Mouse (Mus musculus) lung, embryonic 14.5 days (tissue): ENCODE data around the gene Guca2b. TPM values are rescaled to one million over a fixed set of nuclear protein-coding genes. Genes with fewer than 3 reads are reported as not detected.
A peak's percentile ranks its signal among the peaks of the same experiment; 100 is the strongest.

ENCODE experiments used
- ATAC-seq: fragments of 200-750 bp; cut with Nextera tagmentation; 2 replicates; pipeline ENCODE4 v1.8.0; 2017; ENCODE audit warnings: mild to moderate bottlenecking, moderate TSS enrichment, moderate library complexity; ENCODE audit not compliant: insufficient read depth
- DNase-seq: peaks from one replicate; pipeline ENCODE4 v3.0.0-alpha.2; 2015
- H3K27ac ChIP-seq: fragments of 300-500 bp; sonication (generic); 2 replicates; pipeline ENCODE4 v1.5.1; 2014; ENCODE audit warnings: low read depth, mild to moderate bottlenecking, moderate library complexity
- H3K27me3 ChIP-seq: fragments of 300-500 bp; sonication (generic); 2 replicates; pipeline ENCODE4 v1.6.1; 2014; ENCODE audit warnings: low read length, control low read depth; ENCODE audit not compliant: insufficient read depth
- H3K36me3 ChIP-seq: fragments of 300-500 bp; sonication (generic); 2 replicates; pipeline ENCODE4 v1.6.1; 2014; ENCODE audit warnings: control low read depth; ENCODE audit not compliant: insufficient read depth
- H3K4me1 ChIP-seq: fragments of 300-500 bp; sonication (generic); 2 replicates; pipeline ENCODE4 v1.6.1; 2014; ENCODE audit warnings: antibody characterized with exemption, control low read depth; ENCODE audit not compliant: insufficient read depth
- H3K4me2 ChIP-seq: fragments of 300-500 bp; sonication (generic); 2 replicates; pipeline ENCODE4 v1.6.1; 2014; ENCODE audit warnings: mild to moderate bottlenecking
- H3K4me3 ChIP-seq: fragments of 300-500 bp; sonication (generic); 2 replicates; pipeline ENCODE4 v1.5.1; 2014; ENCODE audit warnings: low read depth, low read length
- H3K9ac ChIP-seq: fragments of 300-500 bp; sonication (generic); 2 replicates; pipeline ENCODE4 v1.6.1; 2014
- H3K9me3 ChIP-seq: fragments of 300-500 bp; sonication (generic); 2 replicates; pipeline ENCODE4 v1.6.1; 2016; ENCODE audit warnings: low read depth, low read length, control low read depth
- CTCF ChIP-seq: IDR thresholded peaks from 2 replicates; pipeline ENCODE4 v1.5.1; 2016; ENCODE audit warnings: antibody characterized with exemption, low read depth
- WGBS: fragments of 180-500 bp; shearing (Covaris S2); extraction: QIAGEN DNeasy Blood & Tissue Kit; methylation state at CpG from one replicate; pipeline ENCODE4 v1.1.7; 2014; 5-methylcytosine and 5-hydroxymethylcytosine counted together
- polyA plus RNA-seq: library from polyadenylated mRNA; unstranded; fragments of >200 nt; fragmentation: Nextera tagmentation; extraction: Ambion mirVana; gene quantifications from 2 replicates; pipeline ENCODE4 v1.2.1, GENCODE M21; 2014

Guca2b gene
- polyA plus RNA-seq, 1 experiment from 2014 or later = not detected

DNA sequence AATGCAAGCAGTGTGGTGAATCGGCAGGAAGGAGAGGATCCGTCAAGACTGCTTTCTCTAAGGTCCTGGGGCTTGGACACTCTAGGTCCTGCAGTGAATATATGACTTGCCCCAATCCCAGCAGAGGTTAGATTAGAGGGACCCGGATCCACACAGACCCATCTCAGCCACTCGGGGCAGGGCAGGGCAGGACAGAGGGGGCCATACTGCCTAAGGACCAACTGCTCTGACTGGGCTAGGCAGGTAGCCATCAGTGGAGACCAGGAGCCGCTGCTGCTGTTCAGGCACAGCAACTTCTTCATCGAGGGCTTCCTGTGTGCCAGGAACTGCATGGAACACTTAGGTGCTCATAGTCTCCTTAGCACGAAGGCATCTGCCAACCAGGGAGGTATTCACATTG lies 22.0 kb downstream of the Guca2b start:
- TF ChIP-seq CTCF = no peak
- WGBS = 74% methylated on average over 7 of the region's 7 CpGs
- ATAC-seq (no peak), DNase-seq (no peak)
- H3K4me1 ChIP-seq = 0 out of 2 replicates have a peak, but pooled peaks cover 4% of the 10 kb centered on the region
- no peak overlapping the region for H3K4me2 ChIP-seq
- no peaks in the 10 kb centered on the region for H3K27me3 ChIP-seq
- H3K4me3 ChIP-seq = no peak overlapping the region
- H3K9ac ChIP-seq = no peak overlapping the region
- H3K27ac ChIP-seq = peak overlapping the region; percentile 42; the same call in 1 of the 2 replicates
- no peaks in the 10 kb centered on the region for H3K36me3 ChIP-seq
- H3K9me3 ChIP-seq = no peaks in the 10 kb centered on the region

GRCm38 (mm10) chr4:119635686-119636085 lies 23.1 kb downstream of the Guca2b start:
- no peak overlapping the region for H3K4me2 ChIP-seq
- no peak overlapping the region for H3K4me3 ChIP-seq
- H3K4me1 ChIP-seq = peaks cover 4% of the 10 kb centered on the region; the same call in 1 of the 2 replicates
- 70% methylated on average over 8 of the region's 8 CpGs for WGBS
- ATAC-seq (no peak), DNase-seq (no peak)
- H3K9me3 ChIP-seq = no peaks in the 10 kb centered on the region
- no peak for TF ChIP-seq CTCF
- no peak overlapping the region for H3K9ac ChIP-seq
- no peaks in the 10 kb centered on the region for H3K36me3 ChIP-seq
- no peak overlapping the region for H3K27ac ChIP-seq
- no peaks in the 10 kb centered on the region for H3K27me3 ChIP-seq

GRCm38 (mm10) chr4:119634908-119635660 lies 23.7 kb downstream of the Guca2b start:
- Histone ChIP-seq H3K9me3 (no peaks in the 10 kb centered on the region), H3K4me2 (no peak overlapping the region), H3K9ac (no peak overlapping the region), H3K4me1 (peaks cover 4% of the 10 kb centered on the region; the same call in 1 of the 2 replicates), H3K27me3 (no peaks in the 10 kb centered on the region), H3K36me3 (peaks cover 3% of the 10 kb centered on the region; the same call in 1 of the 2 replicates), H3K4me3 (no peak overlapping the region), H3K27ac (no peak overlapping the region)
- no peak for DNase-seq
- no peak for ATAC-seq
- WGBS = 67% methylated on average over 6 of the region's 6 CpGs
- peak; percentile 19 for TF ChIP-seq CTCF

- Histone ChIP-seq H3K9ac (no peak overlapping the region), H3K9me3 (no peaks in the 10 kb centered on the region), H3K4me1 (peaks cover 4% of the 10 kb centered on the region; the same call in 1 of the 2 replicates), H3K27me3 (no peaks in the 10 kb centered on the region), H3K27ac (no peak overlapping the region), H3K4me3 (no peak overlapping the region), H3K4me2 (no peak overlapping the region), H3K36me3 (peaks cover 15% of the 10 kb centered on the region)
- no peak for DNase-seq
- WGBS = 63% methylated on average over 3 of the region's 3 CpGs
- no peak for ATAC-seq
- TF ChIP-seq CTCF = no peak
Observed at GRCm38 (mm10) chr4:119633948-119634347, 24.8 kb downstream of the Guca2b start.

DNA sequence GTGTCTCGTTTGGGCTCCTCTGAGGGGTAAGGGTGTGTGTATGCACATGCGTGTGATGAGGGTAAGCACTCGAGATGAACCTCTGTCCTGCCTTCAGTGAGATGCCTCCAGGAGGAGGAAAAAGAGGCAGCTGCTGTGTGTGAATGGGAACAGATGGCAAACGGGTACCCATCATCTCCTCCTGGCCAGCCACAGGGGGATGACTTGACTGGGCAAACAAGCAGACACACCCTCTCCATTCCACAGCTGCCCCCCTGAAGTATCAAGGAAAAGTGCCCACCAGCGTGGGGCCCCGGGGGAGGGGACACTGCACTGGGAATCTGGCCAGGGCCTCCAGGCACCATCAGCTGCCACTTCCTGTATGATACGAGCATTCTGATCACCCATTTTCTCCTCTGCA lies 25.4 kb downstream of the Guca2b start:
- TF ChIP-seq CTCF = no peak
- no peaks in the 10 kb centered on the region for H3K27me3 ChIP-seq
- H3K4me1 ChIP-seq = peaks cover 4% of the 10 kb centered on the region; the same call in 1 of the 2 replicates
- DNase-seq = no peak
- no peak overlapping the region for H3K4me2 ChIP-seq
- 51% methylated on average over 7 of the region's 7 CpGs for WGBS
- peaks cover 16% of the 10 kb centered on the region for H3K36me3 ChIP-seq
- no peaks in the 10 kb centered on the region for H3K9me3 ChIP-seq
- H3K27ac ChIP-seq = peak overlapping the region; percentile 24; the same call in 1 of the 2 replicates
- no peak overlapping the region for H3K4me3 ChIP-seq
- ATAC-seq = no peak
- H3K9ac ChIP-seq = peak overlapping the region; percentile 9; the same call in 1 of the 2 replicates

- H3K36me3 ChIP-seq = peaks cover 16% of the 10 kb centered on the region
- H3K4me3 ChIP-seq = no peak overlapping the region
- WGBS = 49% methylated on average over 7 of the region's 7 CpGs
- no peak overlapping the region for H3K4me2 ChIP-seq
- H3K9me3 ChIP-seq = no peaks in the 10 kb centered on the region
- no peak for ATAC-seq
- DNase-seq = no peak
- H3K27me3 ChIP-seq = no peaks in the 10 kb centered on the region
- peaks cover 4% of the 10 kb centered on the region; the same call in 1 of the 2 replicates for H3K4me1 ChIP-seq
- peak overlapping the region; percentile 24; the same call in 1 of the 2 replicates for H3K27ac ChIP-seq
- no peak overlapping the region for H3K9ac ChIP-seq
- no peak for TF ChIP-seq CTCF
Observed at GRCm38 (mm10) chr4:119632721-119633120, 26.0 kb downstream of the Guca2b start.

- peak; percentile 80 for DNase-seq
- 33% methylated on average over 11 of the region's 11 CpGs for WGBS
- H3K4me3 ChIP-seq = no peak overlapping the region
- peak; percentile 89 for TF ChIP-seq CTCF
- peaks cover 25% of the 10 kb centered on the region for H3K36me3 ChIP-seq
- H3K27ac ChIP-seq = no peak overlapping the region
- H3K4me2 ChIP-seq = no peak overlapping the region
- H3K9ac ChIP-seq = no peak overlapping the region
- H3K4me1 ChIP-seq = peaks cover 4% of the 10 kb centered on the region; the same call in 1 of the 2 replicates
- ATAC-seq = peak; percentile 79
- H3K9me3 ChIP-seq = no peaks in the 10 kb centered on the region
- no peaks in the 10 kb centered on the region for H3K27me3 ChIP-seq
Observed at GRCm38 (mm10) chr4:119631115-119631919, 27.4 kb downstream of the Guca2b start.
